Mouse (Mus musculus) bone marrow, adult 2 months (tissue): ENCODE results near the gene Nod2.

Experiments
- CTCF ChIP-seq: fragments of 200-500 bp; IDR thresholded peaks from 2 replicates; pipeline ENCODE4 v1.5.1; 2011; ENCODE audit warnings: low read length, control low read depth; ENCODE audit not compliant: control insufficient read depth, insufficient read depth
- POLR2A ChIP-seq: fragments of 200-500 bp; IDR thresholded peaks from 2 replicates; pipeline ENCODE4 v1.6.1; 2011; ENCODE audit warnings: low read depth, mild to moderate bottlenecking, control low read depth, low read length, borderline replicate concordance; ENCODE audit not compliant: control insufficient read depth

DNA sequence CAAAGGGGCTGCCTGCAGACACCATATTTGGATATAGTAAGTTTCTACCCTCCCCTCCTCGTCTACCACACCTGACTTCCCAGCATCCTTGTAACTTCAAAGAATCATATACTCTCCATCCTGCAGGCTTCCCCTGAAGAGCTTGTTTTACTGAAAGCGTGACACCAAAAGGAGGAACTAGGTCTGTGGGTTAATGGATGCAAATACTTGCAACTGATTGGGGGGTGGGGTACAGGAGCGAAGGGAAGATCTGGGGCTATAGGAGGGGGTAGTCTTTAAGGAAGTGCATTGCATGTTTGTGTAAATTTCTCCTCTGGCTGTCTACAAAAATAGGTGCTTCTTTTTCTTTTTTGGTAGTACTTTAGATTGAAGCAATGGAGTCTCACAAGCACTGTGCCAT, 20.7 kb upstream of the Nod2 start:
- TF ChIP-seq POLR2A (no peak), CTCF (no peak)
